Mouse (Mus musculus): ENCODE measurements at regions not wholly inside any gene's neighbourhood (a gene's known extent, or its start where the extent isn't known, plus 50 kb on each side); places are given as distances from the start of the nearest gene placed in this dataset.
"Not testable (repeated sequence)": the region's sequence is repeated elsewhere in the genome, so short reads cannot be mapped to it uniquely, and the experiment has no call there.

DNA sequence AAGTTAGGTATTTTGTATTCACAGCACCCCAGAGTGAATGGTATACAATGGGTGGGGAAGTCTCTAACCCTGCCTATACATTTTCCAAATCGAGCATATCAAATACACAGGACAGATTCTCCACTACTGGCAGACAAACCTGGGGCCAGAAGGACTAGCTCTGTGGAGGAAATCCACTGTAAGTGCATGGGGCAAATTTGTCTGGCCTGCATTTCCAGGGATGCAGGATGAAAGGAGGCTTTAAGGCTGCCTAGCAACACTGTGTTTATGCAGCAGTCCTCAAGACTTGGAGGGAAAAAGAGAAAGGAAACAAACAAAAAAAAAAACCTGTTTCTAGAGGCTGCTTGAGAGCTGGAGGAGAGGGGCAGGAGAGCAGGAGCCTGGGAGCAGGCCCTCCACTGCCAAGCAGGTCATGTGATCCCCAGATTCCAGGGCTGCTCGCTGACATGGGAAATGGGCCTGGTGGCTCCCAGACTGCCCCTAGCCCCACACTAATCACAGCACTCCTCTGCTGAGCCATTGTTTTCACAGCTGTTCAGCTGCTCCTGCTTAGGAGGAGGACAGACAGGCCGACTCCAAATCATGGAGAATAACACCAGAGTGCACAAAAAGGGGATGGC, 293.7 kb upstream of the Gm10192 start:
- H3K36me3 ChIP-seq (ENCODE audit: insufficient read depth, low read length), result no peaks in the 10 kb centered on the region
- WGBS, result 14% methylated on average over 3 of the region's 3 CpGs
- peak; percentile 93 for DNase-seq (ENCODE audit: low spot score)
- H3K4me2 ChIP-seq (ENCODE audit: low read length), result no peak overlapping the region
- TF ChIP-seq CTCF (IDR thresholded peaks at IDR 0.05; ENCODE audit: low read depth), result no peak
- peak; percentile 97 for ATAC-seq (replicated peaks; ENCODE audit: low FRiP score, low read depth)
- peak overlapping the region; percentile 62; the same call in 1 of the 2 replicates for H3K27ac ChIP-seq
- H3K4me3 ChIP-seq (replicated peaks; ENCODE audit: low read depth, low read length), result no peak overlapping the region
- no peaks in the 10 kb centered on the region for H3K27me3 ChIP-seq (ENCODE audit: insufficient read depth, low read length)
- H3K9ac ChIP-seq (ENCODE audit: low read depth, low read length), result no peak overlapping the region
- H3K4me1 ChIP-seq (replicated peaks; ENCODE audit: insufficient read depth, low read length), result no peaks in the 10 kb centered on the region
- H3K9me3 ChIP-seq (replicated peaks; ENCODE audit: low read length), result no peaks in the 10 kb centered on the region

DNA sequence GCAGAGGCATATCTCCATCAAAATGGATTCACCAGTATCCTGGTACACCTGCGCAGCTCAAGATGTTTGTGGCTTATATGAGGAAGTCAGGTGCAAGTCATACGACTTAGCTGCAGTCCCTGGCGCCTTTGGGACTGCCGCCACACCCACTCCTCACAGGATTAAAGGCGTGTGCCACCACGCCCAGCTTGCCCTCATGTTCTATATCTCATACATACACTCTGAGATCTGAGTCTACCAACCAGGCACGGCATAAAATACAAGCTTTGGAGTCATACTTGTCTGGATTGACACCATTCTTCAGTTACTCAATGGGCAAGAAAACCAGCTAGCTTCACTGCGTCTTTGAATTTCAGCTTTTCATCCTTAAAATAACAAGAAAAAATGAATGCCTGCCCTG, 290.5 kb upstream of the Gm10192 start:
- not testable (repeated sequence) for ATAC-seq (replicated peaks; ENCODE audit: low FRiP score, low read depth); H3K27me3 ChIP-seq (ENCODE audit: insufficient read depth, low read length); H3K36me3 ChIP-seq (ENCODE audit: insufficient read depth, low read length); DNase-seq (ENCODE audit: low spot score); H3K9ac ChIP-seq (ENCODE audit: low read depth, low read length); H3K9me3 ChIP-seq (replicated peaks; ENCODE audit: low read length); H3K27ac ChIP-seq; H3K4me1 ChIP-seq (replicated peaks; ENCODE audit: insufficient read depth, low read length); H3K4me2 ChIP-seq (ENCODE audit: low read length); H3K4me3 ChIP-seq (replicated peaks; ENCODE audit: low read depth, low read length)
- WGBS, result 94% methylated on average over 8 of the region's 8 CpGs

DNA sequence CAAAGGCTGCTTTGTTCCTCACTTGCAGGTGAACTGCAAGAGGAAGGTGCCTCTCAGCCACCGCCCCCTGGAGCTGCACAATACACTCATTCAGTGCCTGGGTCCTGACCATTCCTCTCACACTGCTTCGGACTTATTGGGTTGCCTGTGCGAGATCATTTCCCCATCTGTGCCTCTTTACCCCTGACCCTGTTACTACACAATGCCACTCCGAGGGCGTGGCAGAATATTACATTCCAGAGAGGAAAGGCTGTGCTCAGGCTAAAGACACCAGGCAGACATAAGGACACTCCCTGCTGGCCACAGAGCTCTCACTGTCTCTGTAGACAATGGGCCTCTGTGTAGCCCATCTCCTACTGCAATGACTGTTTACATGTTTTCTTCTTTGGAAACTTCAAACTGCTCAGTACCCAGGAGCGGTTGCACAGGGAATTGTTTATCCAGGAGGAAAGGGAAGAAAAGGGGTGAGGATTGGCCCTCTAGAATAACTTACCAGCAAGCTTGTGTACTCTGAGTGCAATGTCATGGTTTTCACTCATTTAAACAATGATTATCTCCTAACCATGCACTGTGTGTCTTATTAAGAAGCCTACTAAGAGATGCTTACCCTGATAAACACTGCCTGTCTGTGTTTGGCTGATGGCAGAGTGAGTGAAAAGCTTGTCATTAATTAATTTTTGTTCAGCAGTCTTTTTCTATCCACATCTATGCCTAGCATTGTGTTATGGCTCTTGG, 283.1 kb upstream of the Gm10192 start:
- Histone ChIP-seq H3K27me3 (ENCODE audit: insufficient read depth, low read length) (no peaks in the 10 kb centered on the region), H3K9me3 (replicated peaks; ENCODE audit: low read length) (no peaks in the 10 kb centered on the region), H3K4me2 (ENCODE audit: low read length) (no peak overlapping the region), H3K4me3 (replicated peaks; ENCODE audit: low read depth, low read length) (no peak overlapping the region), H3K4me1 (replicated peaks; ENCODE audit: insufficient read depth, low read length) (no peaks in the 10 kb centered on the region), H3K9ac (ENCODE audit: low read depth, low read length) (no peak overlapping the region), H3K27ac (no peak overlapping the region), H3K36me3 (ENCODE audit: insufficient read depth, low read length) (no peaks in the 10 kb centered on the region)
- DNase-seq (ENCODE audit: low spot score) (no peak), ATAC-seq (replicated peaks; ENCODE audit: low FRiP score, low read depth) (no peak; the same call in 1 of the 2 replicates)
- 51% methylated on average over 6 of the region's 6 CpGs for WGBS
- TF ChIP-seq CTCF (IDR thresholded peaks at IDR 0.05; ENCODE audit: low read depth), result no peak

DNA sequence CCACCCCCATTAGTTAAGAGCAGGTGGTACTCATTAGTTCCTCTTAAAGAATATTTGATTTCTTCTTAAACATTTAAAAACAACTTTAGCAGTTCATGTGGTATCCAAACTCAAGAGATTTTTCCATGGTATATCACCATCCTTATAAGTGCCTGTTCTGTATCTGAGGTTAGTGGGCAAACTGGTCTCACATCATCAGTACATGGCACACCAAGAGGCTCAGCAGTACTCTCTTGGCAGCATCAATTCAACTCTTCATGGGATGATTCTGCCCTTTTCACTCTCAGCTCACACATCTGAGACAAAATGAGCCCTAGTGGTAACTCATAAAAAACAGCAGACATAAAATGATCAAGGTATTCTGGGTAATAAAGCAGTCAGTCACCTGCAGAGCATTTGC, 282.6 kb upstream of the Gm10192 start:
- H3K9ac ChIP-seq (ENCODE audit: low read depth, low read length), result no peak overlapping the region
- H3K36me3 ChIP-seq (ENCODE audit: insufficient read depth, low read length), result no peaks in the 10 kb centered on the region
- H3K27ac ChIP-seq, result no peak overlapping the region
- H3K27me3 ChIP-seq (ENCODE audit: insufficient read depth, low read length), result no peaks in the 10 kb centered on the region
- no peak overlapping the region for H3K4me2 ChIP-seq (ENCODE audit: low read length)
- no peak for TF ChIP-seq CTCF (IDR thresholded peaks at IDR 0.05; ENCODE audit: low read depth)
- ATAC-seq (replicated peaks; ENCODE audit: low FRiP score, low read depth) (no peak), DNase-seq (ENCODE audit: low spot score) (no peak)
- no peaks in the 10 kb centered on the region for H3K4me1 ChIP-seq (replicated peaks; ENCODE audit: insufficient read depth, low read length)
- H3K9me3 ChIP-seq (replicated peaks; ENCODE audit: low read length), result no peaks in the 10 kb centered on the region
- no peak overlapping the region for H3K4me3 ChIP-seq (replicated peaks; ENCODE audit: low read depth, low read length)

DNA sequence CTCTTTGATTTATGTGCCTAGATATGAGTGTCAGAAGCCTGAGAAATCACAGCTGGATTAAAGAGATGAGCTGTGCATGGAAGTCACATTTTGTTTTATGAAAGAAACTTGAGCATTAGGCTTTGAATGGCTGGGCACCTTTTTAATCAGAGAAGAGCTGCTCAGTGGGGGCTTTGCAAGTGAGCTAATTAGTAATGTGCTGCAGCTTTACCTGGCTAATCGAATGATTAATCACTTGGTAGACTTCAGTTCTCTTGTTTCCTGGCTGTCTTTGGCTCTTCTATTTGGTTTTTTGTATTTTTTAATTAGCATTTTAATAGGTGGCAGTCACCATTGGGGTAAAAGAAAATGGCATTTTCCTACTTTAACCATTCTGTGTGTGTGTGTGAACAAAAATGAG, 278.2 kb upstream of the Gm10192 start:
- 85% methylated on average over 1 of the region's 1 CpGs for WGBS
- Histone ChIP-seq H3K4me3 (replicated peaks; ENCODE audit: low read depth, low read length) (no peak overlapping the region), H3K9me3 (replicated peaks; ENCODE audit: low read length) (no peaks in the 10 kb centered on the region), H3K27ac (no peak overlapping the region), H3K4me2 (ENCODE audit: low read length) (no peak overlapping the region), H3K4me1 (replicated peaks; ENCODE audit: insufficient read depth, low read length) (no peaks in the 10 kb centered on the region), H3K36me3 (ENCODE audit: insufficient read depth, low read length) (no peaks in the 10 kb centered on the region), H3K27me3 (ENCODE audit: insufficient read depth, low read length) (no peaks in the 10 kb centered on the region), H3K9ac (ENCODE audit: low read depth, low read length) (no peak overlapping the region)
- ATAC-seq (replicated peaks; ENCODE audit: low FRiP score, low read depth), result no peak
- DNase-seq (ENCODE audit: low spot score), result no peak
- no peak for TF ChIP-seq CTCF (IDR thresholded peaks at IDR 0.05; ENCODE audit: low read depth)

DNA sequence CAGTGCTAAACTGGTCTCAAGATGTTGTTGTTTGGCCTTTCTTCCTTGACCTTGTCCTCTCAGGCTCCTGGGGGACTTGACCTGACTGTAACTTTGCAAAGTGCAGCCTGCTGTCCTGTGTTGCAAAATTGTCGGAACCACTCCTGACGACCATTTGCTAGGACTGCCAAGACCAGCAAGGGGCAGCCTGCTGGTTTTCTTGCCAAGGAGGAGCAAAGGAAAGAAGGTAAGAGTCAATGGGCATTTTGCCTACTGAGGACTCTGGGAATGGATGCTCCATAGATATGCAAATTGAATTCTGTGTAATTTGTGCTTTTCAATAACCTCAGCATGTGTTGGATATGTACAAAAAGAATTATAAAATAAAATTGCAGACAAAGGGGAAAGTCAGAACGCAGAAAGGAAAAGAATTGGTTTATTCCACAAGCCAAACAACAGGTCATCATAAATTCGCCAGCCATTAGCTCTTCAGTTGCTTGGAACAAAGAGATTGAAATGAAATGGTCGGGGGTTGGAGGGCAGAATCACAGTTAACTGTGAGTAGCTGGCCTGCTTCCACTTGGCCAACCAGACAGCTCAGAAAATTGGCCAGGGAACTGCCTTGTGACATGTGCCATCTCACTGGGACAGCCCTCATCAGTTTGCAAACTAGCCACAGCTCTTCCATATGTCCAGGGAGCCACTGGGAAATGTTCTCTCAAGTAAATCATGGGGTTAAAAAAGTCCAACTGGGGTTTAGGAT, 256.5 kb upstream of the Gm10192 start:
- no peak overlapping the region for H3K4me2 ChIP-seq (ENCODE audit: low read length)
- H3K4me3 ChIP-seq (replicated peaks; ENCODE audit: low read depth, low read length), result no peak overlapping the region
- DNase-seq (ENCODE audit: low spot score) (no peak), ATAC-seq (replicated peaks; ENCODE audit: low FRiP score, low read depth) (no peak)
- no peaks in the 10 kb centered on the region for H3K4me1 ChIP-seq (replicated peaks; ENCODE audit: insufficient read depth, low read length)
- no peaks in the 10 kb centered on the region for H3K9me3 ChIP-seq (replicated peaks; ENCODE audit: low read length)
- H3K9ac ChIP-seq (ENCODE audit: low read depth, low read length), result no peak overlapping the region
- no peak for TF ChIP-seq CTCF (IDR thresholded peaks at IDR 0.05; ENCODE audit: low read depth)
- H3K27ac ChIP-seq, result no peak overlapping the region
- no peaks in the 10 kb centered on the region for H3K36me3 ChIP-seq (ENCODE audit: insufficient read depth, low read length)
- no peaks in the 10 kb centered on the region for H3K27me3 ChIP-seq (ENCODE audit: insufficient read depth, low read length)
- 79% methylated on average over 5 of the region's 5 CpGs for WGBS
